Mouse (Mus musculus): Measurements from ENCODE around the gene Pdlim5.

Gene Pdlim5

DNA sequence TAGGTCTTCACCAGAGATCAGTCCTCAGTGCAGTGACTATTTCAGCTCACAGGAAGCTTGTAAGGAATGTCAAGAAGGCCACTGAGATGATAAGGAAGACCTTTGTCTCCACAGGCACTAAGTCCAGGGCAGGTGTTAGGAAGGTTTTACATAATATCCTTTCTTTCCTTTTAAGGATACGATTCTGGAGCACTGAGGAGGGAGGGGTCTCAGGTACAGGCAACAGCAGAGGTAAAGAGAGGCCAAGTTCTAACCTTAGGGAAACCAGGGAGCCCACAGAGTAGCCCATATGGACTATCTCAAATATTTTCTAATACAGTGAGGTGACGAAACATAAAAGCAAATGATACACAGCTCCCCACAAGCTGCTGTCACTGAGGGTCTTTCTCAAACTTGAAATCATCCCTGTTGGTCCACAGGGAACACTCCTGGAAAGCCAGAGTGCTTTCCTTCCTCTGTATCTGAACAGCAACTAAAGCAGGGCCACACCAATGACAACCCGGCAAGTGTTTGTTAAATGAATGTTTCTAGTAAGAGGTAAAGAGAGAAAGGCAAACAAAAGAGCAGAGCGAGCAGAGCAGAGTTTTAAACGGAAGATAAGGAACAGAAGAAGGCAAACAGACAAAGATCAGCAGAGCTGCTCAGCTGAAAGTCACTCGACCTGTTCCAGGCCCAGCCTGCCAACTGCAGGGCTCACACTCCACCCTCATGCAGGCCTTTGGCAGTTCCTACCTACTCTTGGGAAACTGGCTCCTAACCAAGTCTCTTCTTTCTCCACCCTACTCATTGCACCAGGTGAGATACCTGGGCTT is 55.9 kb downstream of the Pdlim5 start:
- DNase-seq (ENCODE audit: low spot score) = no peak

DNA sequence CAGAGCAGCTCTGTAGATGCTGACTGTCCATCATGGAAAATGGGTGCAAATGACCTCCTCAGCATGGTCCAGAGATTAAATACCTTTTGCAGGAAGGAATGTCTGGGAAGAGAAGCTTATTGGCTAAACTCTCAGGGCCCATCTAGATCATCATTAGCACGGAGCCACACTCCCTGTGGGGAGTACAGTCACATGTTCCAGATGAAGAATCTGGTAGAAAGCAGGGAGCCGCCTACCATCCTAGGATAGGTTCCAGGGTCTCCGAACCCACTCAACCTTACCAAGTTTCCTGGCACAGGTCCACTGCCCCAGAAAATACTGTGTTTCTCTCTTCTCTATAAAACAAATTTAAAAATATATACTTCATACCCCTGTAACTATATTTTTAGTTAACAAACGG is 57.4 kb downstream of the Pdlim5 start:
- DNase-seq (ENCODE audit: low spot score) = no peak

DNA sequence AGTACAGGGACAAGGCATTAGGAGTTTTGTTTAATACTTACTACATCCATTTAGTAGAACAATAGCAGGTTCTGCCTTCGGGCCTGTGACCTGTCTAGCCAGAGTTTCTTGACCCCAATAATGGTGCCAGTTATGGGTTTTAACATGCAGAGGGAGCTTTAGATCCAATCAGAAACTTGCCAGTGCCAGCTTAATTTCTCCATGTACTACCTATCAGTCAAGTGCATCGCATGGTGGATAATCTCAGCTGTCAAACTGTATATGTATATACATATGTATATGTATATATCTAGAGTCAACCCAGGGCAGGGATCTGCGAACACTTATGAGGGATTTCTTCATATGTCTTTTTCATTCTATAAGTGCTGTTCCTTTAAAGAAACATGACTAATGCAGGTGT is 61.0 kb downstream of the Pdlim5 start:
- DNase-seq (ENCODE audit: low spot score) = no peak

DNA sequence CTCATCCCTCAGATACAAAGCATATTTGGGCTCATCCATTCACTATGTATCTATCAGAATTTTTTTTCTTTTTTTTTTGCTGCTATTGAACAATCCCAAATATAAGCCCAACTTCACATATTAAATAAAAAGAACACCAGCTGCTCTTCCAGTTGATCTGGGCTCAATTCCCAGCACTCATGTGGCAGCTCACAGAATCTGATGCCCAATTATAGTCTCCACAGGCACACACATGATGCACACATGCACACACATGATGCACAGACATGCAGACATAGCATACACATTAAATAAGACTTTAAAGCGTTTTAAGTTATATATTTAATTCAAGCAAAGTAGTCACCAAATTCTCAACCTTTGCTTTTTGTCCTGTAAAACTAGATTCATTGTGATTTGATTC is 62.0 kb downstream of the Pdlim5 start:
- peak; percentile 41 for DNase-seq (ENCODE audit: low spot score)

DNA sequence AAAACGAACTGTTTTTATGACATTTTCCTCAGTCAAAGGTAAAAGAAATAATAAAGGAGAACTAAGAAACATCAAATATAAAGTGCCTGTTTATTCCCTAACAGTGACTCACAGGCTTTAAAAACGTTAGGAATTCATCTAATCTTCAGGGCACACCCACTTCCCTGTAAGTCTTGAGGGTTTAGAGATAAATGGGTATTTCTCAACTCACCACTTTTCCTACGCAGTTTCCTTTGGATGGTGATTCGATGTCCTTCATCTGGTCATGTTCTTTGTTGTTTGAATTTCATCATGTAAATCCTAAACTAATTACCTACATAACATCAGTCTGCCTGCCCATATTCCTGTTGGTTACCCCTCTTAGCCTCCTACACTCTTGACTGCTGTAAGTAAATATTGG is 62.8 kb downstream of the Pdlim5 start:
- DNase-seq (ENCODE audit: low spot score) = no peak

DNA sequence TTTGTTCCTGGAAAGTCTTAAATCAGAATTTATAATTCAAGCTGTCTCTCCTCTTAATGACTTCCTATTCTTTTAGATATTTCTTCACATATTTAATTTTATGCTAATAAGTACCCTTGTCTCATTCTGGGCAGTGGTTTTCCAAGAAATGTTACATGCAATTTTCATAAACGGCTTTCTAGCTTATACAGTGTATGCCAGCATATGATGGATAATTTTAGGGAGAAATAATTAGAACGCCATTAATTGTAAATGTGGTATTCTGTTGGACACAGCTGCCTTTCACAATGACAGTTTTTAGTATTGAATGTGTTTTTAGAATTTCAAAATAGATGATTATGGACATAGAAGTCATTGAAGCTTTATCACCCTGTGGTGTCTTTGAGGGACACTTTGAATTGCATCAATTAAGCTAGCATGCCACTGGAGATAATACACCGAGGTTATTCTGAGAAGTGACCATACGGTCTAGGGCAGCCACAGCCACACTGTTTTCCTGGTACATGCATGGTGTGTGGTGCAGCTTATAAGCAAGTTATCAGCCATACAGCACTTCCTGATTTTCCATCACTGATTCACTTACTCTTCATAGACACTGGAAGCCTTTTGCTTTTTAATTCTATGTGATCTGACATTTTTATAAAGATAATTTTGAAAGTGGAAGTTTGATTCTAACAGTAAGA is 63.5 kb downstream of the Pdlim5 start:
- DNase-seq (ENCODE audit: low spot score) = no peak

DNA sequence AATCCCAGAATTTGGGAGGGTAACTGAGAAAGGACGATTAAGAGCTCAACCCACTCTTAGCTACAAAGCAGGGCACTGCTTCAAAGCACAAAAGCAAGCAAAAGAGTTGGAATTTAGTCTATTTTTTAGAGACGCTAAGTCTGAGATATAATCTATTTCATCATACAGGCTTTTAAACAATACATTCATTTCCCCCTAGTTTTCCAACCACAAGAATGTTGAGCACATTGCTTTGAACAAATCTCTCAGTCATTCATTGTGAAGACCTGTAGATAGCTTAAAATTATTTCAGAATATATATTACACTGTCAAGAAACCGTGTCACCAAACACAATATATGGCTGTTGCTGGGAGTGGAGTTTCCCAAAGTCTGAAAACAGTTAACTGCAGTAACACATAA is 65.1 kb downstream of the Pdlim5 start:
- DNase-seq (ENCODE audit: low spot score) = no peak

DNA sequence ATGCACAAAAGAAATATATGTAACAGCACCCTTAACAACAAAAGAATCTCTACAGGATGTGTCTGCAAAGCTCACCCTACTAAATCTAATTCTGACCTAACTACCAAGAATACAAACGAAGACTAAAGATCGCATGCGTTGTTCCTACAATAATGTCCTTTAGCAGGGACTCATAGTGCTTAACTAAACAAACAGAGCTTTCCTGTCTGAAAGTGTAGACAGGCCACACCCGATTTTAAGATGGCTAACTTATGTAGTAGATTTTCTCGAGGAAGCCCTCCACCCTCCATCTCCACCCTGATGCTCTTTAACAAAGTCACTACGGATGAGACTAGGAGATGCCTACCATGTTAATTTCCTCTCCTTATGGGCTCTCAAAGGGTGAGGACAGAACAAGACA is 71.9 kb downstream of the Pdlim5 start:
- no peak for DNase-seq (ENCODE audit: low spot score)

DNA sequence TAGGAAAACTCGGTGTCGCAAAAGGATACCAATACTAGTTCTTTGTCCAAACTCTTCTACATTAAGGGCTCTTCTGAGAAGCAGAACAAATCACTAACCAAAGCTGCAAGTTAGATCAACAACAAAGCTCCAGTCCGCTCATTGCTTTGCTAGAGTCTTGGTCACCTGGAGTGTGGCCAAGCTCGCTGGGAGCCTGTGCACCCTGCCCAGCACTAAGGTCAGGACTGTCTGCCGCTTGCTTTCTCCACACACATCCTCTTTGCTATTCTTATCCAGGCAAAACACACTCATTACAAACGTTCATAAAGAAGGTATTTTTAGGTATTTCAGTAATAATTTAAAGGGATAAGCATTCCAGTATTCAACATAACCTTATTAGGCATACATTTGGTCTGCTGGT is 73.6 kb downstream of the Pdlim5 start:
- peak; percentile 36 for DNase-seq (ENCODE audit: low spot score)

DNA sequence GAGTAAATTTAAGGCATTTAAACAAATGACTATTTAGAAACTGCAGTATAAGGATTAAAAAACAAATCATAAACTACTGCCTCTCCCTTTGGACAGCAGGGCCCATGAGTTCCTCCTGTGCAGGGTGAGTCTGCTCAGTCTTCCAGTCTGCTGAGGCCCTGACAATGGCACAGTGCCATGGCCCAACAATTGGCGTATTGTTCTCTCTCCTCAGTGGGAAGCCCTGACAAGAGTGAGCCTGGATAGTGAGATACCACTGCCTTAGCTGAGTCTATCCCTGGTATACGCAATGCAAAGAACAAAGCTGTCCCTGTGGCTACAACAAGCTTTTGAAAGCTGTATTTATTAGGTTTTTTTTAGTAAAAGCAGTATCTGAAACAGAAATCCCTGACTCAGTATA is 77.3 kb downstream of the Pdlim5 start:
- DNase-seq (ENCODE audit: low spot score) = peak; percentile 79

DNA sequence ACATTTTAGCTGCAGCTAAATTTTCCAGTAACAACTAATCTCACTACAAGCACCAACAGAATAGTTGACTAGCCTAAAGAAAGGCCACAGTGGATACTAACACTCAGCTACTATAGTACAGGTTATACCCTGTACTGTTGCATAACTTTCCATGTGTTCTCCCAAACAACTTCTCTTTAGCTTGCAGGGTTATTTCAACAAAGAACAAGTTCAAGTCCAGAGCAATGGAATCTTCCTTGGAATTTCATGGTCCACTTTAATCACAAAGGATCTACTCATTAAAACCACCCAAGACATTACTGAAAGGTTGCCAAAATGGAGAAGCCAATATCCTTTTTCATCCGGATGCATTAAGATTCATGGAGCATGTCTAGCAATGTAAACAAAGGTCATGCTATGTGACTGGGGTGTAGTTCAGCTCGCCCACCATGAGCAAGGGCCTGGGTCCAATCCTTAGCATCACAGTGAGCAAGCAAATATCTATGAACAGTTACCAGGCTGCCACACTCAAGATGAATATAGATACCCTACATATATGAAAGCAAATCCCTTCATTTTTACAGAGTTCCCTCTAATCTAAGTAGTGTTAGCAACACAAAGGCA is 79.3 kb downstream of the Pdlim5 start:
- no peak for DNase-seq (ENCODE audit: low spot score)

DNA sequence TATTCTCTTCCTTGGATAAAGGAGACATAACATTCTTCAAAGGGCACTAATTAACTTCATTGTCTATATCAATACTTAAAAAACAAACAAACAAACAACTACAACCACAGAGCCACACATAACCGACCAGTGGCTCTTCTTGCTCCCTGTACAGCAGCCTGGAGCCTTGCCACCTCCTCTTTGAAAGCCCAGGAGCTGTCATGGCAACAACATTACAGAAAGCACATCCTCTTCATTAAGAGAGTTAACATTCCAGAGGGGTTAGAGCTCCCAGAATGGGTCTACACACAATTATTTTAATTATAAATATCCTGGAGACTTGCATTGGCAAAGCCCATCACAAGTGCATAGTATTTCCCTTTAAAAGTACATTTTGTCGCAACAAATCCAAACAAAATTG is 84.4 kb downstream of the Pdlim5 start:
- peak; percentile 32 for DNase-seq (ENCODE audit: low spot score)

DNA sequence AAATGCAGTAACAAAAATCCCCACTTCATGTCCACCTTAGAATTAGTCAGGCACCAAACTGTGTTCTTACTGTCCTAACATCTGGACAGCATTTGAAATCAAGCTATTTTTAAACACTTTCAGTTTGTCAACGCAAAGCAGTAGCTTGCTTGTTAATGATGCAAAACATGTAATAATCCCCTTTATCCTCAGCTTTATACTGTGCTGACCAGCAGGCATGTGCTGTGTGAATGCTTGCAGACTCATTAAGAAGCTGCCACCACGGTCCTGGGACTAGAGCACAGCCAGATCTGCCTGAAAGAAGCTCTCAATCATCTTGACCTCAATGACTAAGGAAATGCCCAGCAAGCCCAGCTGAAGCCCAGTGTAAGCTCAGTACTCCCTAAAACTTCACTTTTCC is 85.0 kb downstream of the Pdlim5 start:
- DNase-seq (ENCODE audit: low spot score) = peak; percentile 15

DNA sequence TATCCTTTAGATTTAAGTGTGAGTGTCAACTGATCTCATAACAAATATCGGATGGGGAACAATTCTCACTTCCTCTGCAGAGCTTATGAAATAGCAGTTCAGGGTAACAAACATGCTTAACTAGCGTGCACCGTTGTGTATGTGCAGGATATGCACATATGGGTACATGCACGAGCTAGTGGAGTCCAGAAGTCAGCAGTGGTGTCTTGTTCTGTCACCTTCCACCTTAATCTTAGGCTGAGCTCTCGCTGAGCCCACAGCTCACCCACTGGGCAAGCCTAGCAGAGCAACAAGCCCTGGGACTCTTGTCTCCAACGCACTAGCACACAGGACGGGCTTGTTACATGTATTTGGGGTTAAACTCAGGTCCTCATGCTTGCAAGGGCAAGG is 100.2 kb downstream of the Pdlim5 start:
- no peak for DNase-seq (ENCODE audit: low spot score)

DNA sequence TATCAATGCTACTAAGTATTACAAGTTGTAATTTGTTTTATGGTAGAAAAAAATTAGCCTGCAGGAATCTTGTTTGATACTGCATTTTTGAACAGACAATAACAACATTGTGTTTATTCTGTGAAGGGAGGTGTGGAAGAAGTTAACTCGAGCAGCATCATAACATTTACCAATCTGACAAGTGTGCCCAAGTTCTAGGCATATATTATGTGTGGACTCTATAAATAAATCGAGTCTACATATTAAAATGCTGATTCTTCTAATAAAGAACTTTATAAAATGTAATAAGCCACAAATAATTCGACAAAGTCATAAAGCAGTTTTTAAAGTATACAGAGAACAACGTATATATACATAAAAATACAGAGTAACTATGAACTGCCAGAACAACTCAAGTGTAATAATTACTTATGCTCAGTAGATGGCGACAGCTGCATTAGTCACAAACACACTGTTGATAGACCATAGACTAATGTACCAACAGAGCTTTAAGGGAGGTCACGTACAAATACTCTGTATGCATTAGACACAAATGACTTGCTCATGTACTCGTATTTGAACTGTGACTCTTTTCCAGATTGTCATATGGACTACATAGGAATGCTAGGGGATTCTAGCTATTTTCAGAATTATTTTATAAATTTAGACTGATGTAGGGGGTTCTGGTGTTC is 100.7 kb downstream of the Pdlim5 start:
- DNase-seq (ENCODE audit: low spot score) = peak; percentile 51

DNA sequence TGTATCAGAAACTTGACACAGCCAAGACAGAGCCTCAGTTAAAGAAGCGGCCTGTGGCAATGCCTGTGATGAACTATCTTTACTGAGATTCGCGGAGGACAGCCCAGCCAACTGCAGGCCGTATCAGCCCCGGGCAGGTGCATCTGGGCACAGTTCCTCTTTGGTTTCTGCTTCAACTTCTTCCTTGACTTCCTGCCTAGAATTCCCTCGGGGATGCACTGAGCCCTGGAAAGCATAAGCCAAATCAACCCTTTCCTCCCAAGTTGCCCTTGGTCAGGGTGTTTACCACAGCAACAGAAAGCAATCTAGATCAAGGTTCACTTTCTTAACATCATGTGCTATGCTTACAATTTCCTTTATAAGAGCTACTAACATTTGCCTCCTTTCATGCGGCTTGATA is 101.9 kb downstream of the Pdlim5 start:
- DNase-seq (ENCODE audit: low spot score) = no peak

DNA sequence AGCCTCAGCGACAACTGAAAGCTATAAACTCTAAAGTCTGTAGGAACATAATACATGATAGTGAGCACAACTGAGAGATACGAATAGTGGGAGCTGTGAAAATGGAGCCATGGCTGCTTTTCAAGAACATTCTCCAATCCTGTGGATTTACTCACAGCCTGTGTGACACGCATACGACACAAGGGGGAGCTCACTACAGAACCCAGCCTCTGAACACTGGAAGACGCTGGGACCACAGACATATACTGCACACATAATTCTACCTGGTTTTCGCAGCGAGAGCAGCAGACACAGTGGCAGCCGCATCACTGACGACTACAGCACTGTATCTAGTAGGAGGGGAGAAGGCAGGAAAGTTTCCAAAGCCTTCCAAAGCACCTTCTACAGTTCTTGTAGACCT is 112.8 kb downstream of the Pdlim5 start:
- peak; percentile 71 for DNase-seq (ENCODE audit: low spot score)

DNA sequence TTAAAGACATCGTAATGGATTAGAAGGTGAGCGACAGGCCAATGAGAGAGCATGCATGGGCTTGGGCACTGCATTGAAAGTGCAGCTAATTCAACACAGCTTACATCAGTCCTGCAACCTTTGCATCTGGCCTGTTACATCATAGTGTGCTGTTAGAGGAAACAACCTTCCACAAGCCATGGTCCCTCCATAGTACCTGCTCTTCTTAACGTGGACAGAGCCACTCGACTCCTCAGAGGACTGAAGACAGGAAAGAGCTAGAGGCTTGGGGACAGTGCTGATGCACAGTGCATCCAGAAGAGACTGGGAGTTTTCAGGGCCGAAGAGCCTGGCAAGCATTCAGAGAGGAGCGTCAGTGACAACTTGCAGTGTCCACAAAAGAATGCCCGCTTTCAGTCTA is 113.8 kb downstream of the Pdlim5 start:
- DNase-seq (ENCODE audit: low spot score) = no peak

DNA sequence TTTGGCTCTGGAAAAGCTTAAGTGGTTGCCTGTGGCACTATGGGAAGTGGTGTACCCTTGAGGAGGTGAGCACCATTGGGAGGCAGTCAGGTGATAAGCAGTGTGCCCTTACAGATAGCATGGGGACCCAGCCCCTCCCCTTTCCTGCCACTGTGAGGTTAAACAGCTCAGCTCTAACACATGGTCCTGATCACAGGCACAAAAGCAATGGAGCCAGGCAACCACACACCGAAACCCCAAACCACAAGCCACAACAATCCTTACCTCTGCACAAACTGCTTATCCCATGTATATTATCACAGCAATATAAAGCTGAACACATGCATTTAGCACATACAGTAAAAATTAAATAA is 114.4 kb downstream of the Pdlim5 start:
- DNase-seq (ENCODE audit: low spot score) = no peak

DNA sequence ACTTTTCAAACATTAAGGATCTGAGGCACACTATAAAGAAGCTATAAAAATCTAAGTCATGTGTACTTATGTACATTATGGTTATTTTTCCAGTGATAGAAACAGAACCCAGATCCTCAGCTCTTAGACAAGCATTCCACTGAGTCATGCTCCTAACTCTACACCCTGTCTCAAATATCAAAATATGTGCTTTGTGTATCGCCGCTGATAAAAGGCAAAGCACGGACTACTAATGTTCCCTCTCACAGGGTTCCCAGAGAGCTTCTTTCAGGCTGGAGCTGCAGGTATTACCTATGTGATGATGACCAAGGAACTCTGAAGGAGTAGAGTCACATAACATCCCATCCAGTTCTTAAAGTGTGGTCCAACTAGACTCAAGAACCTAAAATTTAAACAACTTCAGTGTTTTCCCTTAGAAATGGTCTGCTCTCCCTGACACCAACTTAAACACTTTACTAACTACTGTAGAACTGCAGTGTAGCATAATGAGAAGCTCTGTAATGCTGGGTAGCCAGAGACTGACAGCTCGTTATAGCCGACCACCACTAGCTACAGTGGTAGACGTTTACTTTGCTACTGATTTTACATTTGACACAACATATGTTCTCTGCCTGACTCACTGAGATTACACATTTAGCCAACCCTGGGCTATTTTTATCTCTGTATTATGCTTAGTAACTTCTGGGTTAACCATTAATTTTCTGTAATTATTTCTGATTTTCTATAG is 115.0 kb downstream of the Pdlim5 start:
- DNase-seq (ENCODE audit: low spot score) = no peak

DNA sequence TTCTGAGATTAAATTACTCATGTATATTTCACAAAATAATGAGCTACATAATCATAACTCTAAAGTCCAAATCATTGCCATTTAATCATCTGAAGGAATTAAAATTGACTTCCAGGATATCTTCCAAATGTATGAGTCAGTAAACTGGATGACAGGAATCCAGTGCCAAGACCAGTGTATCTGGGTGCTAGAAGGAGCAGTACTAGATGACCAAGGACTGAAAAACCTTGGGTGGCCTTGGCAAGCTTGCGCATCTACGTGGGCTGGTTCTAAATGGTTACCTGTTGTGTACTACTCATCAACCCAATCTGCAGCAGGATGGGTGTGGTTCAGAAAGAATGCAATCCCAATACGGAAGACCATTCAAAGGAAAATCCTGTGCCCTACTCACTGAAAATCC is 116.5 kb downstream of the Pdlim5 start:
- DNase-seq (ENCODE audit: low spot score) = no peak

DNA sequence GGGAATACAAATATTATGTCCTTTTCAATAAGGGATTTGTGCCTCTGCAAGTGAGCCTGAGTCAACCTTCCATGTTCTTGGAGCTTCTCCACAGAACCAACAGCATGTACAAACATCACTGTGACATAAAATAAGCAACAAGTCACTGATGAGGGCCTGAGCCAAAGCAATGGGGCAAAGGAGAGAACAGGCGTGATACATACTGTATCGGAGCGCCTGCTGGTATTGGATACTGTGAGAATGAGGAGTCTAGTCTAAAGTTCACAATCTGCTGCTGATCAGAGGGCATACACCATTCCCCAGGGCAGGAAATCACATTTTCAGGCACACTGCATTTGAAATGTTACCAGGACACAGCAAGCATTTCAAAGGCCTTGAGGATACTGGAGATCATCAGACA is 119.0 kb downstream of the Pdlim5 start:
- DNase-seq (ENCODE audit: low spot score) = no peak
